Mouse (Mus musculus) gastrocnemius, postnatal 25 days (tissue): Measurements from ENCODE around the gene Unc13a. TPM values are rescaled to one million over a fixed set of nuclear protein-coding genes. Genes with fewer than 3 reads are reported as not detected.

Source experiments
- DNase-seq: peaks from one replicate; pipeline ENCODE4 v3.0.0; 2022
- total RNA-seq, 2 experiments: library from RNA; stranded (reverse); gene quantifications; 1 replicate in 1 of 2; 2 replicates in 1 of 2; pipeline ENCODE4 v1.2.3; 2021

The Unc13a gene
- total RNA-seq, 2 experiments from 2014 or later, result 0.29 TPM; not detected in 1

DNA sequence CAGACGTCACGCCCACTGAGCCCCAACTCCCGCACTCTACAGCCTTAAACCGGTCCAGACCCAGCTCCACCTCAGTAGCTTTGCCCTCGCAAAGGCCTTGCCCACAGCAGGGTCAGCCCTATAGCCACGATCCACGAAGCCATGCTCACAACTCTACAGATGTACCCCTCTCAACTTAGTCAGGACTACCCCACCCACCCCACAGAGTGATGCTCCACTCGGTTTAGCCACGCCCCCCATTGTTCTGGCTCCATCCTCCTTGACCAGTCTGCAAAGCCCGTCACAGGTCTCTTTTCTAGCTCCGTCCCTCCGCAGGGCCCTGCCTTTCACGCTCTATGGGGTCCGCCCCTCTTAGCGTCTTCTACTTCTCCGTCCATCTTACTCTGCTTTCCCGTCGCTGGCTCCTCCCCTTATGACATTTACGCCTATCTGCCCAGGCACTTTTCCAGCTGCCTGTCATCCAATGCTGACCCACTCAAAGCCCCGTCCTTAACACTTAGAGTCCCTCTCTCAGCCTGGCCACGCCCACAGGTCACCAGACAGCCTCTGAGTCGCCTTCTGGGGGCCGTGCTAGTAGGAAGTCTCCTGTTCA lies 14.7 kb upstream of the Unc13a start:
- no peak for DNase-seq

DNA sequence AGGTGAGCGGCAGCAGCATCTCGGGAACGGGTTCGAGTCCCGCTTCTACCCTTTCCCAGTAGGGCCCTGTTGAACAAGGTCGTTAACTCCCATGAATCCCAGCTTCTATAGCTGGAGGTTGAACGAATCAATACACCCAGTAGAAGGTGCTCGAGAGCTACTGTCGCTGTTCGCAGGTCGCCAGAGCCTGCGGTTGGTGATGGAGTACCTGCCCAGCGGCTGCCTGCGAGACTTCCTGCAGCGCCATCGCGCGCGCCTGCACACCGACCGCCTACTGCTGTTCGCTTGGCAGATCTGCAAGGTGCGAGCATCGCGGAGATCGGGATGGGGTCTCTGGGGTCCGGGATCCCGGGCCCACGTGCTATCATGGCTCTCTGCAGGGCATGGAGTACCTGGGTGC lies 14.0 kb upstream of the Unc13a start:
- DNase-seq, result no peak

DNA sequence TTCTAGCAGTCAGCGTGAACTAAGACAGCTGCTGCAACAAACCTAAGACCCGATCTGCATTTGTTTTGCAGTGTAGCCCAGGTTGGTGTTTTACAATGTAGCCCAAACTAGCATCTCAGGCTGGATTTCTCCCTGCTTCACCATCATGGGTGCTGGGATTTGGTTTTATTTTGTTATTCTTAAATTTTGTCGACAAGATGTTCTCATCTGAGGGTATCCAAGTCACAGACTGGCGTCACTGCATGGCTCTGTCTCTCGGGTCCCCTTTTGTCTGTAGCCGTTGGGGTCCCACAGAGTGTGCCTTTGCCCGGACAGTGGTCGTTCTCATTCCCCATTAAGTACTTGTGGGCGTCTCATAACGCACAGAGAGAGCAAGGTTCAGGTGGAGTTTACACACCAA lies 13.1 kb upstream of the Unc13a start:
- no peak for DNase-seq

DNA sequence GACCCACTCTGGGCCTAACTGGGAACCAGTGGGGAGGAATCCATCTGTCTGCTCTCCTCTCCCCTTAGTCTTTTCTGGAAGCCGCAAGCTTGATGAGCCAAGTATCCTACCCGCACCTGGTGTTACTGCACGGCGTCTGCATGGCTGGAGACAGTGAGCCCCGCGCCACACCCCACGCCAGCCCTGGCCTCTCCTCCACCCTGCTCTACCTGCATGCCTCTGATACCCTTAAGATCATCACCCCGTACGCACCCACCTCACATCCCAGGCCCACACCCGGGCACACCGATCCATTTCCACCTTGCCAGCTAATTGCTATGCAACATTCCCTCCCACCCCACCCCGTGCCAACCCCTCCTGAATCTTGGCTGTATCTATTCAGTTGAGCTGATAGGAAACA lies 11.3 kb upstream of the Unc13a start:
- DNase-seq, result no peak

DNA sequence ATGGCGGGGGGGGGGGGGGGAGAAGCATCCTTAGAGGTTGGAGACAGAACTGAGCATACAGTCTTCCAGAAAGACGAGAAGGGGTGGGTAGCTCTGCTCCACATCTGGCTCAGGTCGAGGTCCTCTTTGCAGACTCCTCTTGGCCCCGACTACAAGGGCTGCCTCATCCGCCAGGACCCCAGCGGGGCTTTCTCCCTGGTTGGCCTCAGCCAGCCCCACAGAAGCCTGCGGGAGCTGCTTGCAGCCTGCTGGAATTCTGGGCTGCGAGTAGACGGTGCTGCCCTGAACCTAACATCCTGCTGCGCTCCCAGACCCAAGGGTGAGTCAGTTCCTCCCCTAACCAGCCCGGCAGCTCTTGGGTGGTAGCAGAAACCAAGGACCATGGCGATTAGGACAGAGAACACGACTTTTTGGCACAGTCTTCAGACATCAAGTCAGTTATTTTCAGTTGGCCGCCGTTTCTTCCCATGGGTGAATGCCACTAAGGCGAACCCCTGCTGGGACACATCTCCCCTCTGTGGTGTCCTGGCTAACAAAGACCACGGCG lies 9.9 kb upstream of the Unc13a start:
- DNase-seq, result no peak

DNA sequence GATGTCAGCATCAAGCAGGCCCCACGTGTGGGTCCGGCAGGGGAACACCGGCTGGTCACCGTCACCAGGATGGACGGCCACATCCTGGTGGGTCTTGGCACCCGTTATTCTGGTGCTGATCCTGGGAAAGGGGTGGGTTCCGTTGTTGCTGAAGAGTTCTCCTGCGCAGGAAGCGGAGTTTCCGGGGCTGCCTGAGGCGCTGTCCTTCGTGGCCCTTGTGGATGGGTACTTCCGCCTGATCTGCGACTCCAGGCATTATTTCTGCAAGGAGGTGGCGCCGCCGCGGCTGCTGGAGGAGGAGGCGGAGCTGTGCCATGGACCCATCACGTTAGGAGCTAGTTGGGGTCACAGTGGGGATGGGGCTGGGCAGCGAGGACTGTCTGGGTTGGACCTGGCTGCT lies 8.9 kb upstream of the Unc13a start:
- no peak for DNase-seq

DNA sequence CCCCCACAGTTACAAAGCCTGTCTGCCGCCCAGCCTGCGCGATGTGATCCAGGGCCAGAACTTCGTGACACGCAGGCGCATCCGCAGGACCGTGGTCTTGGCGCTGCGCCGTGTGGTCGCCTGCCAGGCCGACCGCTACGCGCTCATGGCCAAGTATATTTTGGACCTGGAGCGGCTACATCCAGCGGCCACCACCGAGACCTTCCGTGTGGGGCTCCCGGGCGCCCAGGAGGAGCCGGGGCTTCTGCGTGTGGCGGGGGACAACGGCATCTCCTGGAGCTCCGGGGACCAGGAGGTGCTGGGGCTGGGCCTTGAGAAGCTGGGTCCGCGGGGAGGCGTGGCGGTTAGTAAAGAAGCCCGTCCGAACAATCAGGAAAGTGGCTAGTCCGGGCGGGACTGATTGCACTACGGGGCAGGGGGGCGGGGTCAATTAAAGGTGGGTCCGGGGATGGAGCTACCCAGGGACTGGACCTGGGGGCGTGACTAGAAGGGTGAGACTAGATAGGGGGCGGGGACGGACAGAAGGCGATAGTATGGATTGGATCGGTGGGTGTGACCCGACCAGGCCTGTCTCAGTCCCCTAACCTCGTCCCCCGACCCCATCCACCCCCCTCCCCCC lies 8.1 kb upstream of the Unc13a start:
- no peak for DNase-seq

DNA sequence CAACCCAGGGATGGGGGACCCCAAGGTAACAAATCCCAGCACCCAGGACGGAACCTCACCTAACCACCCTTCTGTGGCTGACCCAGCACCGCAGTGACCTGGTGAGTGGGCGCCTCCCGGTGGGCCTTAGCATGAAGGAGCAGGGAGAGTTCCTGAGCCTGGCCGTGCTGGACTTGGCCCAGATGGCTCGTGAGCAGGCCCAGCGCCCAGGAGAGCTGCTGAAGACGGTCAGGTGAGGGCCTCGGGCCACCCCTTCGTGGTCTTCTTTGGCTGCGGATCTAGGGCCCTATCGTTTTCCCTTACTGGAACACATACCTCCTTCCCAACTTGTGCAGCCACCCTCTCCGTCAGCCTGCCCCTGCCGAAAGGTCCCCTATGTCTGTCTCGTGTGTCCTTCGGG lies 7.6 kb upstream of the Unc13a start:
- DNase-seq, result no peak

DNA sequence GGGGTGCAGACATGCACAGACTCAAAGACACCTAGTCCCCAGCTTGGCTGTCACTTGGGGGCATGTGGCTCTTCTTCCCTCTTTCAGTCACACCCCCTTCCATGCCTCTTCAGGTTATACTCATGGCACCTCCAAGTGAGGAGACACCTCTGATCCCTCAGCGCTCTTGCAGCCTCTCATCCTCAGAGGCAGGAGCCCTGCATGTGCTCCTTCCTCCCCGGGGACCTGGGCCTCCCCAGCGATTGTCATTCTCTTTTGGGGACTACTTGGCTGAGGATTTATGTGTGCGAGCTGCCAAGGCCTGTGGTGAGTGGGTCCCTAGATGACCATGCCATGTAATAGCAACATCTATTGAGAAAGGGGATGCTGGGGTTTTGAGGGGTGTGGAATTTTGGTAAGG lies 6.7 kb upstream of the Unc13a start:
- no peak for DNase-seq

DNA sequence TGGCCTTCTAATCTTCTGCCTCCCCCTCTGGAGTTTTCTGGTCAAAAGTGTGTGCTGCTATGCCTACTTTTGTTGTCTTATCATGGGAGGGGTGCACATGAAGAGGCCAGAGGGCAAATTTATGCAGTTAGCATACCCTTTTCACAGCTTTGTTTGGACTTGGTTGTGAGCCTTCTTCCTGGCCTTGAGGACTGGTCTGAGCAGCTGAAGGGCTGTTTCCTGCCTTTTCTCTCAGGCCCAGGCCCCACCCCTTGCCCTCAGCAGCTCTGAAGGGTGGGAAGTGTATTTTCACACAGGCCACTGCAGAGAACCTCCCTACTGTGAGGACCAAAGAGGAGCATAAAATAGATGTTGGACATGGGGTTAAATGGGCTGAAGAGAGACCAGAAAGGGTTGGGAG lies 6.0 kb upstream of the Unc13a start:
- DNase-seq, result no peak

DNA sequence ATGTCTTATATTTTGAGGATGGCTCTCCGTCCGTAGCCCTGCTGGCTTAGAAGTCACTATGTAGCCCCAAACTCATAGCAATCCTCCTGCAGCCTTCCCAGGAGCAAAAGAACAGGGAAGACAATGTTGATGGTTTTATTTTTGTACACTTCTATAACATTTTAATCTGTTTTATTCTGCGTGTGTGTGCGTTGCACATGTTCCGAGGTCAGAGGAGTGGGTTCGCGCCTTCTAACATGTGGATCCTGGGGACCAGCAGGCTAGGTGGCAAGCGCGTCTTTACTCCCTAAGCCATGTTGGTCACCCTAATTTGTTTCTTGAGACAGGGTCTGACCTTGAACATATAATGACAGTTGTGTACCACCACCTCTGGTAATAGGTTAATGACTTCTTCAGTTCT lies 5.2 kb upstream of the Unc13a start:
- no peak for DNase-seq

DNA sequence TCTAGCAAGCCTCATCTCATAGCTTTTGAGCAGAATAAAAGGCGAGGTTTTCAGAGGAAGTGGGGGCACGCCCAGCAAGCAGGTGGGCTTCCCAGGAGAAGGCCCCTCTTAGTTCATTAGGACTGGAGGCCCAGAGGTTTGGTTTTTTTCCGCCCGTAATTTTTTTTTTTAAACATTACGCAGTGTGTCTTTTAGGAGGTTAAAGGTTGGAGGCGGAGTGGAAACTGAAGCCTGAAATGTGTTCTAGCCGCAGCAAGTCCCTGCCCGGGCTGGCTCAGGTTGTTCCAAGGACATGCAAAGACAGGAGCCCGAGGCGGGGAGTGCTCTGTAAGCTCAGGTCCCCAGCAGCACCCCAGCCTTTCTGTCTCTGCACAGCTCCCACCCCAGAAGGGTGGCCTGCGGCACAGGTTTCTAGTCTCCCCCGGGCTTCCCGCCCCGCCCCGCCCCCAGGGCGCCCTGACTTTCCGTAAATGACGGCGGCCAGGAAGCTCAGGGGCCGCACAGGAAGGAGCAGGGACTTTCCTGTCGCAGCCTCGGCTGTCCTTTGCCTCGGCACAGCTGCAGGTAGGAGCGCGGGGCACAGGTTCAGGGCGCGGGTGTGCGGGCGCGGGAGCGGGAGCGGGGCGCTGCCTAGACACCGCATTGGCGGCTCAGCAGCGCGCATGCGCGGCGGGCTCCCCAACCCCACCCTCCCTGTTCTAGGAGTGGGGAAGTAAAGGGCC lies 4.6 kb upstream of the Unc13a start, which contains the start of gene Jak3:
Gene Jak3, plus strand, starts transcription at position 277 of the 722 bp plus-strand sequence.
- peak; percentile 59 for DNase-seq

DNA sequence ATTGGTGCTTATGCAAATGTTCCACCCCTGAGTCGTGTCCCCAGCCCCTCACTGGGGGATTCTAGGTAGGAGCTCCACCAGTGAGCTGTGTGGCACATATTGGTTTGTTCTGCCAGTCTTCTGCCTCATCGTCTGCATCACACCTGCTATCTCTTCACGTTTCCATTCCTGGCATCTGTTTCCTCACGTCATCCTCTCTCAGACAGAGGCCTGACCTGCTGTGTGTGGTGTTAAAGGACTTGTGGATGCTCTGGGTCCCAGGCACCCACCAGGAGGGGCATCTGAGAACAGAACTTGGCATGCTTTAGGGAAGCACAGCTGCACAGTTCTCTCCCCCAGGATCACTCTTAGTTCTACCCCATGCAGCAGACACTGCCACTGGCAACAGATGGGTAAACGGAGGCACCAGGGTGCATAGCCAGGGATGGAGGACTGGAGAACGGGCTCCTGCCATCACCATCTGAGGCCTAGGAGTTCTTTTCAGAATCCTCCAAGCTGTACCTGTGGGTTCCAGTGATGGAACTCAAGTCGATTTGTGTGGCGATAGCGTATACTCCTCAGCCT lies 4.0 kb upstream of the Unc13a start:
- DNase-seq, result no peak

DNA sequence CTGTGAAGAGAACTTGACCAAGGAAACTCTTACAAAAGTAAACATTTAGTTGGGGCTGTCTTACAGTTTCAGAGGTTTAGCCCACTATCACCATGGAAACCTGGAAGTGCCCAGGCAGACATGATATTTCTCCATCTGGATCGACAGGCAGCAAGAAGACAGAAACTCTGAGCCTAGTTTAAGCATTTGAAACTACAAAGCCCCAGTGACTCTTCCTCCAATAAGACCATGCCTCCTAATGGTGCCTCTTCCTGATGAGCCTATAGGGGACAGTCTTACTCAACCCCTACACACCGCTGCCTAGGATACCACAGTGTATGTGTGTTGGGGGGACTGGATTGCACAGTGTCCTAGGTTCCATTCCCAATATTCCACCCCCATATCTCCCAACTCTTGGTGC lies 2.5 kb upstream of the Unc13a start:
- no peak for DNase-seq

DNA sequence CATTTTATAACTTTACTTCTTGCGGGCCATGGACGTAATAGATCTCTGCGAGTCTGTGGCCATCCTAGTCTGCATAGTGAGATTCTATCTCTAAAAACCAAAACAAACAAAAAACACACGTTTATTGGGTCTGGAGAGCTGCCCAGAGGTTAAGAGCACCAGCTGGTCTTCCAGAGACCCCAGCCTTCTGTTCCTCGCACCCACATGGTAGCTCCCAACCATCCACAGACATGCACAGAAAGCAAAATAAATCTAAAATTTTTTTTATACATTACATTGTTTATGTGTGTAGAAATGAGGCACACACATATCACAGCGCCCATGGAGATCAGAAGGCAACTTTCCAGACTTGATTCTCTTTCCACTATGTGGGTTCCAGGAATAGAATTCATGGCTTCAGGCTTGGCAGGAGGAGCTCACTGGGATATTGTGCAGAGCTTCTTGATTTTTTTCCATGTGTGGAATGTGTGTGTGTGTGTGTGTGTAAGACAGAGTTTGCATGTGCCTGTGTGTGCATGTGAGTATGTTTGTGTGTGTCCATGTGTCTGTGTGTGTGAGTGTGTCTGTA lies 695 bp upstream of the Unc13a start:
- DNase-seq, result no peak

DNA sequence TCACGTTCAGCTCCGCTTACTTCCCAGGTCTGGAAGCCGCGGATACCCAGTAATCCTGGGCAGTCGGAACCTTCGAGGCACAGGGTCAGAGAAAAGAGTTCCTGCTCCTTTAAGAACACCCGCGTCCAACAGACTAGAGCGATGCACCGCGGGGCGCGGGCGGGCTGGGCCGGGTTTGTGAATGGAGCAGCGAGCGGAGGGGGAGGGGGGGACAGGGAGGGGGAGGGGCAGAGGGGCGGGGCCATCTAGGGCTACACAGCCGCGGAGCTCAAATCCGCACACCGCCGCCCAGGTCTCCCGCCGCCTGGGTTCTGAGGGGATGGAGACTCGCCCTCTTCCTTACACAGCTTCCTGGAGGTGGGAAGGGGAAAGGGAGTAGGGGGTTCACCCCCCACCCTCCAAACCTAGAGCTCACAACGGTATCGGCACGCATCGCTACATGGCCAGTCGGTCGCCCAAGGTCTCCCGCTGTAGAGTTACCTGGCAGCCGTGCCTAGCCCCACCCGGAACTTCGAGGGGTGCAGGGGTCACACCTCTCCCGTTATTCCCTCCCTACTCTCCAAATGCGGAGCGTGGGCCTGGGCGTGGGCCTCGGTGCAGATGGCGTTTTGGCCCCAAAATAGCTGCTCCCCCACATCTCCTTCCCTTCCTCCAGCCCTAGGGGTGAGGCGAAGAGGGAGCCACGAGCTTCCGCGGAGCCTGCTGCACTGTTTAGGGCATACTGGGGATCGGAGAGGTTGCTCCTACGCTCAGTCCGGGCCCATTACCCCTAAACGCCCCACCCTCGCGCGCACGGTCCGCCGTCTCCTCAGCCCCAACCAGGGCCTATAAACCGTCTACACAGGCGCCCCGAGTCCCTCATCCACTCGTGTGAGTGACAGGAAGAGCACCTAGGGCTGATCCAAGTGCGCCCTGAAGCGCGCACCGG lies 672 bp downstream of the Unc13a start:
- no peak for DNase-seq

DNA sequence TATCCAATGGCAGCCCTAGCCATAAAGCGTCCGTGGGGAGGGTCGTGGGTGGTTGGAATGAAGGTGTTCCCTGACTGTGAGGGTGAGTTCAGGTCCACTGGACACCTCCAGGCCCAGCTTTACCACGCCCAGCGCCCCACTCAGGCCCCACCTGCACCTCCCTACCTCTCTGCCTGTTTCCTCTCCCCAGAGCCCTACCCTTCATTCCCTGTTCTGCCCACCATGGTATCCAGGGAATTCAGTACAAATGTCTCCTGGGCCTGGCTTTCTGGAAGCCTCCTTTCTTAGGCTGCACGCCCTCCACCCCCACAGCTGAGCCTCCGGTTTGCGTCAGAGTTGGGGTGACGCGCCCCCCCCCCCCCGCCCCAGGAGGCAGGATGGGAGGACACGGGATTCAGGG lies 1.4 kb downstream of the Unc13a start:
- no peak for DNase-seq

DNA sequence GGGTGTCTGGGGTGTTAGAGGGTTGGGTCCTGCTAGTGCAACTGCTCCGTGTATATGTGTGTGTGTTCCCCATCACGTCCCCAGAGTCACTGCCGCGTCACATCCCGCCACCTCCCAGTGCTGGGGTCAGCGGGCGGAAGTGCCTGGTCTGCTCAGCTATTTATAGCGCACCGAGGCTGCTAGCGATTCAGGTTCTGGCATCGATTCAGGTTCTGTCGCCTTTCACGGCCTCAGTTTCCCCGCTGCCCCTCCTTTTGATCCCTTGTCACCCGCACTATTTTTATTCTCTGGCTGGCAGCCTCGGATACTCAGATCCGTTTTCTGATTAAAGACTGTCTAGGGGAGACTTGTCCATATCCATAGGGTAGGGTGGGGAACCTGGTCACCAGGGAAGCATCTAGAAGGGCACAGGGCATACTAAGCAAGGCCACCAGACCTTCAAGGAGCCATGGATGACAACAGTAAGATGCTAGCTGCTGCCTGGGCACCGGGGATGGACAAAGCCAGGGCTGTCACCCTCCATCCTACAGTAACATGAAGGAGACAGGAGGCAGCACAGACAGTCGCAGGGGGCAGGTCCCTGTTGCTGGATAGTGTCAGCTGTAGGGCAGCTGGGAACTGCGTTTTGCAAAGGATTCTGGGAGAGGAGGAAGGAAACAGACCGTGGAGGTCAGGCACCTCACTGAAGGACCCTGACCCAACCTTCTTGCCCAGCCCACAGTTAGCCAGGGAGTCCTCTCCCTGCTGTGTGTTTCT lies 3.2 kb downstream of the Unc13a start:
- DNase-seq, result no peak

DNA sequence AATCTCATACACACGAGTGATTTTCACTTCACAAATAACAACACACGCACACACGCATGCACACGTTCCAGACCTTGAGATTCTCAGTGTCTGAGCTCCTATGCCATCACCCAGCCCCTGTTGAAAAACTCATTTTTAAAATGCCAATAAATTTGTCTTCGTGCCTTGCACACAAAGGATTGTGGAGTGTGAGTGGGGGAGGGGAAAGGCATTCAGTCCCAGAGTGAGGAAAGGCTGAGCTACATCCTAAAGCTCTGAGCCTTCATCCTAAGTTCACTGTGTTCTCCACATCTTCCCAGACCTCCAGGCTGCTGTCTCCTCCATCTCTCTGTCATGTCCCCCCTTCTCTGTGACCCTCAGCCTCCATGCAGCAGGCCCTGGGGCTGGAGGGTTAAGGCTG lies 4.3 kb downstream of the Unc13a start:
- DNase-seq, result no peak

DNA sequence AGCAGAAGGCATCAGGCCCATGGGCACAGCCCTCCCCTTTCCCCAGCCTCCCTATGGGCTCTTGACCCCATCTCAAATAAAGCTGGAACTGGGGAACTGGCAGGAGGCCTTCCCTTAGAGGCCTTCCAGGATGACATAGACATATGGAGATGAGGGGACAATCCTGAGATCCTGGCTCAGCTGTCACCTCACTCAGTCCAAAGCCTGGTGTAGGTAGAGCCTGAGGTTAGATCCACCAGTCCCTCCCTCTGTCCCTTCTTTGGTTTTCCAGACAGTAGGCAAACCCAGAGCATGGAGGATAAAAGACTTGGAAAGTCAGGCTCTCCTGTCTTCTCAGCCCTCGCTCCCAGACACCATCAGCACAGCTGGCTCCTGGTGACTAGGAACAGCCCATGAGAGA lies 4.7 kb downstream of the Unc13a start:
- no peak for DNase-seq
